Mouse (Mus musculus) frontal cortex, postnatal 14 days (tissue): ENCODE measurements around the gene Mre11a.

Source experiments
- DNase-seq, 2 experiments: peaks; one replicate each; pipeline ENCODE4 v3.0.0; 2022; ENCODE audit warnings: low spot score in 2 of 2

The Mre11a gene

DNA sequence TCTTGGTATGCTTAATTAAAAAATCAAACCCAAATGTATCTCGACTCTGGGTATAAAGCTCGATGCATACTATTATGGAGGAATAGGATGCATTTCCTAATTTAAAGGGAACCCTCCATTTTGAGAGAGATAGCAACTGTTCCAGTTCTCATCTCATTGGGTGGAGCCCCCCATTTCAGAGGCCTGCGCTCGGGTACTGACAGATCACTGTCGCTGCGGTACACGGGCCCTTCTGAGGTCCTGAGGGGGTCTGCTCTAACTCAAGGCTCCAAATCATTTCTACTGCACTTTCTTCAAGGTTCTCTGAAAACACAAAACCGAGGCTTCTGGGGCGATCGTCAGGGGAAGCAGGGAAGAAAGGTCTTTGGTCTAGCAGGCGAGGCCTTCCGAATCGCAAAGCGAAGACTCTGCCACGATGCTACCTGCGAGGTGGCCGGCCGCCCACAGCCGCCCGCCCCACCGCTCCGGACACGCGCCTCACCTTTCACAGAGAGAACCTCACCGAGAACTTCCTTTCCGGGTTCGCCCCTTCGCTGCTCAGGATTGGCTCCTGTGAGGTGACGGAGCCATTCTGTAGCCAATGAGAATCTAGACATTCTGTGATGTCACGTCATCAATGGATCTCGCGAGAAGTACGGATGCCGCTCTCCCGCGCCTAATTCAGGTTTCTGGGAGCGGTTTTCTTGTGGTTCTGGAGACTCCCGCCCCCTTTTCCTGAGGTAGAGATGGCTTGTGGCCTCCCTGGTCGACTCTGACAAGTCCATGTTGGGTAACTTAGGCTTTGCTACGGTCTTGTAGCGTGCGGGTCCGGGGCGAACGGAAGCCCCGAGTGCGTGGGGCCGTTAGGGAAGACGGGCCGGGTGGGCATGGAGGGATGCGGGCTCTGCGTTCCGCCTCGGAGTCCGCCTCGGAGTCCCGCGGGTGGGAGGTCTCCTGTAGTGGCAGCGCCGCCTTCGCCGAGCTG lies at the start of gene Mre11a, which contains the start of gene Ankrd49:
Gene Mre11a, plus strand, starts transcription at position 616 of the 964 bp plus-strand sequence.
Gene Ankrd49, minus strand, starts transcription at position 818 of the 964 bp plus-strand sequence.
- DNase-seq = peak; percentile 89 to 91

DNA sequence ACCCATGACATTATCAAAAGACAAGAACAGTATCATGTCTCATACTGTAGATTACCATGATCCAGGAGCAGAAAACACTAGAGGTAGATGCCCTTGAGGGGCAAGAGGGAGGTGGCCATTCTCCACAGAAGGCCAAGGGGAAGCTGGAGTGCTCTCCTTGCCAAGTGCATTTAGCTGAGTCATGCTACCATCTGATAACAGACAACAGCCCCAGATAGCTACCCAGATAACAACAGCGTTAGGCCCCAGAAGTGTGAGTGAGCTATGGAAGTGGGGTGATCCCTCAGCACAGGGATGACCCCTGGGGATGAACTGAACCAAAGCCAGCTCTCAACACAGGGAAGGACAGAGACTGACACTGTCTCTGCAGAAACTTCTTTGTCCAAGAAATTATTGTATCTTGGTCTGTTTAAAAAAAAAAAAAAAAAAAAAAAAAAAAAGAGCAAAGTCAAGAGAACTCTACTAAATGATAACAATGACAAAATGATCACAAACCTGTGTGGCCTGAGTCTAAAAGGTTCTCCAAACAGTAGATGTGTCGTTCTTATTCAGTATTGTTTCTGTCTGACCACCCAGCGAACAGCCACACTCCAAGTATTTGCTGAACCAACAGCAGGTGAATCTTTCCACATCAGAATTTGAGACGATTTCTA lies 44.8 kb upstream of the Mre11a start:
- DNase-seq = no peak

DNA sequence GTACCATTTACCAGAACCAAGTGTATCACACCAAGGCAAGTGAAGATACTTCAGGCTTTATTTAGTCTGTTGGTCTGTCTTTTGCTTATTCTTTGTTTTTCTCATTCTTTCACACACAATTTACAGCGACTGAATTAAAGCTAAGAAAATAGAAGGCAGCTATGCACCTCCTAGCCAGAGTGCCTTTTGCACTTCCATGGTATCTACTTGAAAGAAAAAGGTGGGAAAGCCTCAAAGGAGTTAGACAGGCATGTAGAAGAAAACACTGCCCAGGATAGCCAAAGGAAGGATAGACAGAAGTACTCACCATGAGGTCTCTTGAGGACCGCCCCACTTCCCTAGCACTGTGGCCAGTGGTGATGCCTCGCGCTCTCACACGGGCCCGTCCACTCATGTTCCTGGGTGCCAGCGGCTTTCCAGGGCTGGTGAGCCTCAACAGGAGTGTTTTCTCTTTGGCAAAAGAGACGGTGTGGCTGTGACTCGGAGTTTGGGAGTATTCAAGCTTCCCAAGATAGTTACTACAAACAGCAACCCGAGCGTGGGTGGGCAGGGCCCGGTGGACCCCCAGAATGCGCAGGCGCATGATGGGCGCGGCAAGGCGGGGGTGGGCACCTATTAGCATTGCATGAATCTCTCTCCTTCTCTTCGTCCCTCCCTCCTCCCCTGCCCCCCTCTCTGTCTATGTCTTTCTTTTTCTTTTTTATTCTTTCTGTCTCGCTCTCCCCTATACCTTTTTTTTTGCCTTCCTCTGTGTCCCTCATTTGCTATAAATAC lies 44.1 kb upstream of the Mre11a start, which contains the start of gene Piwil4:
Gene Piwil4, minus strand, starts transcription at position 583 of the 774 bp plus-strand sequence.
- no peak for DNase-seq

DNA sequence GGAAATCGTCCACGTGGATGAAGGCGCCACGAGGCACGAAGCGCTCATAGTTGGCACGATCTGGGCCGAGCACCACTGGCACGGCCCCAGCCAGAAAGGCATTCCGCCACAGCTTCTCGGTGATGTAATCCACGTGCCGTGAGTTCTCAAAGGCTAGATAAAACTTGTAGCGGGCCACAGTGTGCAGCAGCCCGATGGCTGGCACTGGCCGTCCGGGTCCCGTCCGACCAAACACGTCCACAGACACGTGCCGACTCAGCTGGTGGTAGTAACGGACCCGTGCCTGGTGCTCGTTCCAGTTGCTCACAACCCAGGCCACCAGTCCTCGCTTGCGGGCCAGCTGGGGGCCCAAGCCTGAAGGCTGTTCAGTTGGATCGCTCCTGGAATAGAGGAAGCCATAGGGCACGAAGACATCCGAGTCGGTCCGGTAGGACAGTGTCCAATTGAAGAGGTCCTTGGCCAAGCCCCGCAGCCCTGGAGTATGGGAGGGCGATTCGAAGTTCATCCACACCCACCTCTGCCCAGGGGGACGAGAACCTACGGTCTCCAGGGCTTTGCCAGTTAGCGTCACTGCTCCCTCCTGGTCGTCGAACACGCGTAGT lies 33.5 kb upstream of the Mre11a start:
- DNase-seq = no peak

DNA sequence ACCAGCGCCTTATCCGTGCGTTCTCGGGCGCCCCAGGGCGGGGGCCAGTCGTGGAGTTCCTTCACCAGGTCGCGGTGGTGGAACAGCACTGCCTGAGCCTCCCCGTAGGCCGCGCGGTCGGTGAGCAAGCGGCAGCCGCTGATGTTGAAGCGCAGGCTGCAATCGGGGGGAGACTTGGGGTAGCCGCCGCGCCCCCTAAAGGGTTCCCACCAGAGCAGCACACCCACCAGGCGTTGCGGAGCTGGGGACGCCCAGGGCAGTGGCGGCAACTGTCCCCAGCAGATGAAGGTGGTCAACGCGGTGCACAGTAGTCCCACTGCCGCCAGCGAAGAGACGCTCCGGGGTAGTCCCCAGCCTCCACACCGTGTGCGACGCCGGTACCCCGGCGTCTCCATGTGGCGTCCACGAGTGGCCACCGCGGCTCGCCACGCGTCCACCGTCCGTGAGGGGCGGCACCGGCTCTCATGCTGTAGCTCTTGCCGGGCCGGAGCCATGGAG lies 32.9 kb upstream of the Mre11a start:
- DNase-seq = no peak

DNA sequence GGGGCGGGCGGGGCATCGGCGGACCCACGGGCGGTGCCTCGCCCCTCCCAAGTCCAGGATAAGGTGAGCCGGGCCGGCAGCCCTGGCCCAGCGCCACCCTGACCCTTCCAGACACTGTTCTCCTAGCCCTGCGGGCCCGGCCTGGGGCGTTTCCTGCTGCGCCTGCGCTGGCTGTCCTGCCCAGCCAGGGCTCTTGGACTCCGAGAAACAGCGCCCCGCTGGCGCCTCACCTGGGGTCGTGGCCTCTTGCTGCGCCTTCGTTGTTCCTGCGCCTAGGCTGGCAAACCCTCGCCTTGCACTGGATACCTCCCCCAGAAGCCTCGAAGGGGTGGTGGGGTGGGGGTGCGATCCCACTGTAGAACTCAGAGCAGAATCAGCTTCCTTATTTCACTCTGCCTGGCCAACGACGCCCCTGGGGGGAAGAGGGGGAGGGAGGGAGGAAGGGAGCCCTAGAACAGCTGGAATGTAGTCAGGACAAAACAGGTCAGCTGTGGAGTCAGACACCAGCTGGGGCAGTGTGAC lies 32.4 kb upstream of the Mre11a start, which contains the start of gene Fut4:
Gene Fut4, minus strand, starts transcription at position 393 of the 522 bp plus-strand sequence.
- DNase-seq = no peak

DNA sequence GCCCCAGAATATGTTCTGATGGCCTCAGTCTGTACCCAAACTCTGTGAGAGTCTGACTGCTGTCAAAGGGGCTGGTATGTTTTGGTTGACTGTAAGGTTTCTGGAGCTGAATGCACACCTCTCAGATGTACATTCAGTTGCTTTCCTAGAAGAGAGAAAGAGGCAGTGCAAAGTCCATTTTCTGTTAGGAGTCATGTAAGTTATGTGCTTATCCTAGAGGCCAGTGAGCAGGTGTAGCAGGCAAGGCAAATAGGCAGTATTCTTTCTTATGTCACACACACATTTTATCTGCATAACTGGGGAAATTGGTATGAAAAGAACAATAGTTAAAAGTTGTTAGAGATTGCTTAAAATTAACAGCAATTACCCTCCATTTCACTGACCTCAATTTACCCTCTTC lies 30.5 kb upstream of the Mre11a start:
- DNase-seq = no peak

DNA sequence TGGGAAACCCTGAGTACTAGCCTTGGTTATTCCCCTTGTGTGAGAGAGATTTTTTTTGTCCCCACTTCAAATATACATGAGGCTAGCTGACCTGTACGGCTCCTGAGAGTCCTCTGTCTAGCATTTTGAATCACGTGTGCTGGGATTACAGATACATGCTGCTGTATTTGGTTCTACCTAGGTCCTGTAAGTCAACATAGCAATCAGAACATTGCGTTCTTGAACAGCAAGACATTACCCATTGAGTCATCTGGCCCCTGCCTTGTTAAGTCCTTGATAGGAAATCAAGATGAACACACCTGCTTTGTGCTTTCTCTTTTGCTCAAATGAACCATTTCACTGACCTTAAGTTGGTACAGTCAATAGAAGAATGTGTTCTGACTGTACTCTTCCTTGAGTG lies 30.0 kb upstream of the Mre11a start:
- DNase-seq = no peak

DNA sequence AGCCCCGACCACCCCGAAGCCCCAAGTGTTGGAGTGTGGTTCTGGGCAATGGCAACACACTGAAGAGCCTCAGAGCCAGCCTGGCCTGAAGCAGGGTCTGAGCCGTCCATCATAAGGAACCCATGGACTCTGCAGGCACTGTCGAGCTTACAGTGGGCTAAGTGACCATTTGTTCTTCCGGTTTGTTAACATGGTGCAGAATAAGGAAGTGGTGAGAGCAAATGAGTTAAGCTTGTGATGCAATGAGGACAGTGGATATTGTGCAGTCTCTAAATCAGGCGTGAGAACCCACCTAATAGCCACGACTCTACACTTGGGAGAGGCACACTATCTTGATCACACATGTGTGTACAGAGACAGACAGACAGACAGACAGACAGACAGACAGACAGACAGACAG lies 25.9 kb upstream of the Mre11a start:
- no peak for DNase-seq

DNA sequence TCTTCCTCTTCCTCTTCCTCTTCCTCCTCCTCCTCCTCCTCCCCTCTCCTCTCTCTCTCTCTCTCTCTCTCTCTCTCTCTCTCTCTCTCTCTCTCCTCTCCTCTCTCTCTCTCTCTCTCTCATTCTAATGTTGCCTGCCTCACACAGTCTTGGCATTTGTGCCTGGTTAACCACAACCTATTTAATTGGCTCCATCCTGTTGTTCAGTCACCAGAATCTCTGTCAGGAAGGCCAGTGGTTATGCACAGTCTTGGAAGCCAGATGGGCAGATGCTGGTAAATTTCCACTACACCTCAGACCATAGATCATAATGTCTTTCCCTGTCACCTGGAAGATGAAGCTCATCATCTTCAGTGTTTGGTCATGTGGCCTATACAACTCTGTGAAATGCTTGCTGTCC lies 25.2 kb upstream of the Mre11a start:
- no peak for DNase-seq

DNA sequence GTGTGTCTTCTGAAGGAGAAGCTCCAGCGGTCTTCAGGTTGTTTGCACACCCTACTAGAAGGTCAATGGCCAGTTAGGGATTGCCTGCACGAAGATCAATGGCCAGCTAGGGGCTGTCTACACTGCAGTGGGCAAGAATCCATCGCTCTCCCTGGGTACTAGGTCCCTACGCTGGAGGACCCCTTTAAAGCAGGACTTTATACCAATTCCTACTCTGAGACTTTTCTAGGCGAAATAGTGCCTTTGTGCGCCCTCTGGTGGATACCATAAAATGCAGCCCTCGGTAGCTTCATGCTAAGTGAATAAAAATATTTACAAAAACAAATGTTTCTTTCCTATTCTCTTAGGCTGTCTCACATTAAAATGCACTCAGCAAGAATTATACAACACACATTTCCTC lies 19.7 kb upstream of the Mre11a start:
- DNase-seq = peak in 1 of 2 experiments; percentile 52

DNA sequence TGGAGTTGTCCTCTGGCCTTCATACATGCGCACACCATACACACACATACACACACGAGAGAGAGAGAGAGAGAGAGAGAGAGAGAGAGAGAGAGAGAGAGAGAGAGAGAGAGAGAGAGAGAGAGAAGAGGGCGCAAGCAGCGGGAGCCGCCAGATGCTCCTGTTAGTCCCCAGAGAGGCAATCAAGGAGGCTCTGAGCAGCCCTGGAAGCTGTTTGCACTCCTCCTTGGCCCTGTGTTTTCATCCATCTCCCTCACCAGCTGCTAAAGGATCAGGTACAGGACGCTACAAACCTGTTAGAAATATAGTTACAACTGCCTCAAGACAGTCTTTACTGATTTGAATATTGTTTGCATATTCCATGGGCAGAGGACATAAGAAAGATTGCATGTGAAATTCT lies 14.6 kb upstream of the Mre11a start:
- DNase-seq = no peak

DNA sequence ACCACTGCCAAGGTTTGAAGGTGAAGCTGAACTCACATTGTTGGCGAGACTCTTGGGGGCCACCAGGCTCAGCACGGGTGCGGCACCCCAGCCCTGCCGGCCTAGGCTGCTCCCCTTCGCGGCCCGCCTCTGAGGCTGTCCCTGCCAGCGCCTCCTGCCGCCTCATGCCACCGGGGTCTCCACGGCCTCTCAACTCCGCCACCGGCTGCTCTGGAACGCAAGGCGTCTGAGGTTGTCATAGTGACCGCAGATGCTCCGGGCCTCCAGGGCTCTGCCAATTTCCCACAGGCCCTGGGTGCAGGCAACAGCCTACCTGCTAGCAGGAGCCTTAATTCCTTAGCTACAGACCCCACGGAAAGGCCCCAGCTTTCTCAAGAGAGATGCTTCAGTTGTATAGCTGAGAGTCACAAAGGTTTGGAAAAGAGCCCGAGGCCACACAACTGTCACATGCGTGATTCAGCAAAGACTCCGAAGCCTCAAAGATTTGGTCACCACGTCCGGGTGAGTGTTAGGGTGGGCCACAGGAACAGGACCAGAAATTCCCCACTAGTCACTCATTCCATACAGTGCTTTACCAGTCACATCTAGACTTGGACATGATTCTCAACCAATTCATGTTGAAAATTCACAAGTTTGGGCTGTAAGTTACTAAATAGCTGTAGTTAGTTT lies 13.5 kb upstream of the Mre11a start, which contains the start of gene 1700012B09Rik:
Gene 1700012B09Rik, minus strand, starts transcription at position 228 of the 669 bp plus-strand sequence.
- DNase-seq = no peak

DNA sequence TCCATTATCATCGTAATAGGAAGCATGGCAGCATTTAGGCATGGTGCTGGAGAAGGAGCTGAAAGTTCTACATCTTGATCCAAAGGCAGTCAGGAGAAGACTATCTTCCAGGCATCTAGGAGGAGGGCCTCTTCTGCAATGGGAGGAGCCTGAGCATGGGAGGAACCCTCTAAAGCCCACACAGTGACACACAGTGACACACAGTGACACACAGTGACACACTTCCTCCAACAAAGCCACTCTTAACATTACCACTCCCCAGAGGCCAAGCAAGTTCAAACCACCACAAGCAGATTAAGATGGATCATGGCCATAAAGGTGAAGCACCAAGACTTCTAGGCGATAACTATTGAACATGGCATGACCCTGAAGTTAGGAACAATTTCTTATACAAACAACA lies 12.4 kb upstream of the Mre11a start:
- DNase-seq = no peak

DNA sequence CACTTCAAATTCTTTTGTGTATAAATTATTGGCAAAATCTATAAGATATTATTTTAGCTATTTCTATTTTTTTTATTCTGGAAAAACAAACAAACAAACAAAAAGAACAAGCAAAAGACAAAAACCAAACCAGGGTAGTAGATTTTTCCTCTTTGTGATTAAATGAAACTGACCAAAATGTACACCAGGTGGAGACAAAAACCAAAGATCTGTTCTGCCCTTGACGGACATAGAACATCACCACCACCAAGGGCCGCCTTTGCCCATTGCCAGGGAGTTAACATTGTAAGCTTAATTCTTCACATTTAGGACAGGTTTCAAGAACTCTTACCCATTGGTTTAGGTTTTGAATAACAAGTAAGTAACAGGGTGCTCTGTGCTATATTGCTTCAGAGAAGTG lies 10.6 kb upstream of the Mre11a start:
- DNase-seq = no peak

DNA sequence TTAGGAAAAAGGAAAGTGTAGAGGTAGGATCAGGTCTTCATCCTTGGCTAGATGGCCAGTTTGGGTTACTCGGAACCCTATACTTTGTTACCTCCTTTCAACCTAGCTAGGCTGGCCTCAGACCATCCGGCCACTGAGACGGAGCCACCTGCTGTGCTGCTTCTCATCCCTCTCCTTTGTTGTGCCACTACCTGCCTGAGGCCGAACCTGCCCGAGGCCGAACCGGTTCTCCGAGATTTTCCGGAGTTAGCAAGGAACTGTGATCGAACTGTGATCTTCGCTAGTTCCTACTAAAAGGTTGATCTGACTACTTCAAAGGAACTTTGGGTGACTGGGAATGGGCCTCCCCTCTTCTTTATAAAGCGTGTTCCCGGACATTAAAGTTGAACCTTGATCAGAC lies 6.1 kb upstream of the Mre11a start:
- DNase-seq = no peak

DNA sequence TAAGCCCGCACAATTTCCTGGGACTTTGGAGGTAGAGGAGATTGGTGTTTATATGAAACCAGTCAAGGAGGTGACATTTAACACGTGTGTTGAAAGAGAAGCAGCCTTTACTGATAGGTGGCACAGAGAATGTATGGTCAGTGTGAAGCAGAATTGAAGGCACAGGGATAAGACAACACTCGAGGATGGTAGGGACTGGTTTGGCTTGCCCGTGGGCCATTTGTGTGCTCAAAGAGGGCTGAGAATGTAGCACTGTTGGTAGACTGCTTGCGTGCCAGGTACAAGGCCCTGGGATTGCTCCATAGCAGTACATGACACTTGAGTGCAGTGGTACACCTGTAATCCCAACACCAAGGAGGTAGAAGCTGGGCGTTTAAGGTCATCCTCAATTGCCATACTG lies 2.9 kb downstream of the Mre11a start:
- no peak for DNase-seq

DNA sequence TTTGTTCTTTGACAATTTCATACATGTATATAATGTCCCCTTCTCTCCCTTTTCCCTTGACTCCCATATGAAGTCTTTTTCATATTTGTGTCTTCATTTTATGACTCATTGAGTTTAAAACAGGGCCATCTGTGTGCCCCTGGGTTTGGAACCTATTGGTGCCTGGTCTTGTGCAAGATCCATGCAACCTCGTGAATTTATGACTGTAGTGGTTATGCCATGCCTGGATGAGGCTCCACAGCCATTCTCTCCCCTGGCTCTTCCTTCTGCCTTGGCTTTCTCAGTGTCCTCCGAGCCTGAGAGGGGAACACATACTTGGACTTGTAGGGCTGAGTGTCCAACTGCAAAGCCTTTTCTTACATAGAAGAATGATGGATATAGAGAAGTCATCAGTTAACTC lies 21.3 kb downstream of the Mre11a start:
- DNase-seq = no peak

DNA sequence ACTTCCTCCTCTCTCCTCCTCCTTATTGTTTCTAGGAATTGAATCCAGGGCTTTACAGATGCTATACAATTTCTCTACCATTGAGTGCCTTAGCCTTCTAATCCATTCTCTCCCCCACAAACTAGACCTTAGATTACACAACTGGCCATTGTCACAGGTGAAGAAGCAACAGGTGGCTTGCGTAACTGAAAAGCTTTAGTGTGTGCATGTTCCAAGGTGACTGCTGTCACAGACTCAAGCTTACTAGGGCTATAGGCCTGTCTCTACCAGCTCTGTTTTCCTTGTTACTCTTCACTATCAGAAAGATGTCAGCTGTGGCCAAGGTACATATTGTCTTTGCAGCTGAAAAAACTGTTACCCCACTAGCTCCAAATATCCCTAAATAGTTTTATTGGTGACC lies 22.3 kb downstream of the Mre11a start:
- DNase-seq = no peak

DNA sequence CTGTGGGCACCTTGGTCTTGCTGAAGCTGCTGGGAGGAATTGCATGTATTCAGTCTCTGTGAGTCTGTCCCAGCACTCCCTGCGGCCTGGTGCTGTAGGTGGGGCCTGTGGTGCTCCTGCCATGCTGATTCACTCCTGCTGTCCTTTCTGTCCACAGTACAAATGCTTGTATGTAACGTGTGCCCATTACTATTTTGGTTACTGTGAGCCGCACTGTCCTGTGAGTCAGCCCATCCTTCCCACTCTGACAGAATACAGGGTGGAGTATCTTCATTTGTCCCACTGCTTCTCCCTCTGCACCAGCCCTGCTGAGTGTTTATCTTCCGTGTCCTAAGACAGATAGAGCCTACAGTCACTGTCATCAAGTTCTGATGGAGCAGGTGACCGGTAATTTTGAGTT lies 25.7 kb downstream of the Mre11a start:
- peak in 1 of 2 experiments; percentile 14 for DNase-seq
